Mouse (Mus musculus) stomach, postnatal 0 days (tissue): ENCODE data around the gene Zfp9.

Experiments
- CTCF ChIP-seq: IDR thresholded peaks from 2 replicates; pipeline ENCODE4 v1.5.1; 2016; ENCODE audit warnings: antibody characterized with exemption, low read depth, mild to moderate bottlenecking, moderate library complexity
- EP300 ChIP-seq: optimal IDR thresholded peaks from 2 replicates; pipeline ENCODE3; 2016; ENCODE audit warnings: antibody characterized with exemption

GRCm38 (mm10) chr6:118482125-118482524, 3.0 kb upstream of the Zfp9 start:
- TF ChIP-seq EP300: no peak
- no peak for TF ChIP-seq CTCF
